ENCODE assay signal across 24 mouse cellular contexts in the genomic region with DNA sequence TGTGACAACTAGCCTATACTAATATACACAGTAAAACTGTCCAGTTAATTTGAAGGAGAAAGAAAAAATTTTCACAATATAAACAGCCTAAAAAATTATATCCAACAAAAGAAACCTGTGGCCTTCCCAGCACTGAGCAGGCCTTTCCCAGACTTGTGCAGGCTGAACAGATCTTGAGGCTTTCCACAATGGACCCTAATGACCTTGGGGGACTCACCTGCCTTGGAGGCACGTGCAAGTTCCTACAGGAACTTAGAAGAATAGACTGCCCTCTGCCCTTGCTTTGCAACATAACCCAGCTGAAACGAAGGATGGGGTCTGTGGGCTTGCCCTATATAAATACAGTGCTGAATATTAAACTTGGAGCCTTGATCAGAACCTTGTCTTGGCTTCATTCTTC.
"Had no signal": no experiment of that assay in that cellular context is flagged by ENCODE, and none has a peak within 500 bp of the region (broad histone marks: within the 10 kb centered on the region; RNA-seq: fewer than 3 reads in every experiment).

No protein-coding gene starts in this region.

- H3K4me1 ChIP-seq: heart, embryonic 15.5 days; hindbrain, embryonic 15.5 days; kidney, embryonic 15.5 days; limb, embryonic 13.5 days; limb, embryonic 15.5 days; liver, embryonic 12.5 days had no signal

- H3K4me3 ChIP-seq: heart, adult 2 months; heart, embryonic 13.5 days; heart, embryonic 15.5 days; hindbrain, embryonic 13.5 days; hindbrain, embryonic 15.5 days; kidney, embryonic 15.5 days; left cerebral cortex, adult 2 months; limb, embryonic 13.5 days; limb, embryonic 15.5 days; liver, embryonic 12.5 days had no signal

- H3K27me3 ChIP-seq: heart, embryonic 13.5 days; heart, embryonic 15.5 days; hindbrain, embryonic 13.5 days; hindbrain, embryonic 15.5 days; kidney, embryonic 15.5 days; limb, embryonic 13.5 days; limb, embryonic 15.5 days; liver, embryonic 12.5 days had no signal

- H3K36me3 ChIP-seq: heart, embryonic 13.5 days; heart, embryonic 15.5 days; hindbrain, embryonic 13.5 days; hindbrain, embryonic 15.5 days; kidney, embryonic 15.5 days; limb, embryonic 13.5 days; limb, embryonic 15.5 days; liver, embryonic 12.5 days had no signal

- H3K9me3 ChIP-seq: heart, embryonic 13.5 days; heart, embryonic 15.5 days; hindbrain, embryonic 13.5 days; hindbrain, embryonic 15.5 days; kidney, embryonic 15.5 days; limb, embryonic 13.5 days; limb, embryonic 15.5 days; liver, embryonic 12.5 days had no signal

- H3K27ac ChIP-seq: heart, adult 2 months; heart, embryonic 13.5 days; heart, embryonic 15.5 days; hindbrain, embryonic 13.5 days; hindbrain, embryonic 15.5 days; hindbrain, postnatal 0 days; kidney, embryonic 15.5 days; kidney, postnatal 0 days; left cerebral cortex, adult 2 months; limb, embryonic 13.5 days; limb, embryonic 15.5 days; liver, embryonic 12.5 days; liver, embryonic 14.5 days had no signal

- DNase-seq: gastrocnemius, postnatal 14 days; gastrocnemius, postnatal 36 days; heart, adult 2 months; heart, postnatal 14 days; heart, postnatal 36 days; kidney, adult 11 months; kidney, adult 2 months; kidney, adult 9 months; kidney, postnatal 14 days; kidney, postnatal 36 days; layer of hippocampus, adult 9-11 months; layer of hippocampus, postnatal 36 days had no signal
